Mouse (Mus musculus): Measurements from ENCODE around the gene Dstyk. TPM values are rescaled to one million over a fixed set of nuclear protein-coding genes. Genes with fewer than 3 reads are reported as not detected.

Gene Dstyk
- total RNA-seq, 2 experiments from 2014 or later, result 35.5 to 38.0 TPM

DNA sequence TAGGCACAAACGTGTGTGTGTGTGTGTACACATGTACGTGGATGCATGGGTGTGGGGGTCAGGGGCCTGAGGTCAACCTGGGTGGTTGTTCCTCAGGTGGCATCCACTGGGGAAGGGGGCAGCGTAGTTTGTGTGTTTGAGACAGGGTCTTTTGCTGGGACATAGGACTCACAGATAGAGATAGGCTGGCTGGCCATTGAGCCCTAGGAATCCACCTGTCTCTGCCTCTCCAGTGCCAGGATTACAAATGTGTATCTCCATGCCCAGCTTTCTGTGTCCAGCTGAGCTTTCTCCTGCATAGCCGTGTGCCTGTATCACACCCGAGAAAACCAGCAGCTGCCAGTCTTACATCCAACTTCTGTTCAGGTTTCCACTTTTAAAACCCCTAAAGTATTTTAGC is 92.4 kb downstream of the Dstyk start:
- DNase-seq (ENCODE audit: low spot score in 2 of 2), result no peak

DNA sequence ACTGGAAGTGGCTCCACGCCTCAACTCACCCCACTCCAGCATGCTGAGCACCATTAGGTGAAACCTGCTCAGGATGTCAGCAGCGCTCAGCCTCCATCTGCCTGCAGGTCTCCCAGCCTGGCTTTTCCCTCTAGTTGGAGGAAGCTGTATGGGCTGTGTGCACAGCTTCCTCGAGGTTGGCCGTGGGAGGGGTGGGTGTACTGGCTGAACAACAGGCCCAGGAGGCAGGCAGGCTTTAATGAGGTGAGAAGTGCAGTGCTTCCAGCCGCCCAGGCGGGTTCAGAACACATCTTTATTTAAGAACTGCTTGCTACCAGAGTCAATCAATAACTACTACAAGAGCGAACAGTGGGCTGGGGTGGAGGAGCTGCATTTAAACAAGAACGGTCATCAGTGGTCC is 94.2 kb downstream of the Dstyk start:
- DNase-seq (ENCODE audit: low spot score in 2 of 2), result no peak

DNA sequence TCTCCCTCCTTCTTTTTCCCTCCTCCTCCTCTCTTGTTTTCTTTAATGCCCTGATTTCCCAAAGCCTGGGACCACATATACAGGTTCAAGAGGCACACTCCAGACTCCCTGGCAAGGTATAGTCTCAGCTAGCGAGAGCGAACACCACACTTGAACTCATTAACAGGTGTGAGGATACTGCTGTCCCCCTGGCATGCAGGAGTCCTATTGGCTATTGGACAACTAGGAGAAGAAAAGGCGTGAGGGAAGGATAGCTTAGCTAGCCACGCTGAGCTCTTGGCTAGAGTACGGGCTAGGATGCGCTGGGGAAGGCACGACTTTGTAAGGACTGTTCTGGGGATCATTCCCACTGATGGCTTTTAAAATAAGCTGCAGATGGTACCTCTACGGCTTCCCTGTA is 94.8 kb downstream of the Dstyk start:
- DNase-seq (ENCODE audit: low spot score in 2 of 2), result no peak

DNA sequence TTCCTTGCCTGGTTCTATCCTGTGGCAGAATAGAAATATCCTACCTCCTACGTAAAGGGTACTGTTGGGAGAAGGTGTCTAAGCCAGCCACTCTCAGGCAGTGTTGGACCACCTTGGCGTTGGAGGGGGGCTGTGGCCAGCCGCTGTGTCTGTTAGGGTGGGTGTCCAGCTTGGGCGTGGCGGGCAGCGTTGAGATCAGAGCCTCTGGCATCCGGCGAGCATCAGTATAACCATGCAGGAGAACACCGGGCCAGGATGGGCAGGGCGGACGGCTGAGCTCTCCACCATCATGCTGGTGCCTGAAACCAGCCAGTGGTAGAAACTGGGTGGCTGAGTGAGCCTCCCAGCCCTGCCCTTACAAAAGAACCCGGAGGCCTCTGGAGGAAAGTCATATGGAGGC is 98.0 kb downstream of the Dstyk start:
- DNase-seq (ENCODE audit: low spot score in 2 of 2), result no peak

Other genes starting within 250 kb of the Dstyk start
- gene Lemd1, start 226.1 kb upstream of the Dstyk start, total RNA-seq (2021), result 1 to 10 TPM; 1.4 to 1.8 TPM
- gene AC124108.1, start 226.1 kb upstream of the Dstyk start, total RNA-seq (2021), result under 1 TPM; 0.91 to 0.97 TPM
- not detected for gene Gm10188, start 187.8 kb upstream of the Dstyk start, total RNA-seq (2021)
- 1 to 10 TPM; 5.7 to 6.8 TPM for gene Klhdc8a, start 118.9 kb upstream of the Dstyk start, total RNA-seq (2021)
- gene Nuak2, start 101.4 kb upstream of the Dstyk start, total RNA-seq (2021), result 1 to 10 TPM; 1.7 to 2.8 TPM
- gene Tmcc2, start 26.3 kb upstream of the Dstyk start, total RNA-seq (2021), result 100 to 1,000 TPM; 191 to 192 TPM
- 10 to 100 TPM; 39.2 to 45.2 TPM for gene Rbbp5, start 59.8 kb downstream of the Dstyk start, total RNA-seq (2021)
- gene Tmem81, start 88.7 kb downstream of the Dstyk start, total RNA-seq (2021), result 1 to 10 TPM; 2.7 to 4.0 TPM
- 10 to 100 TPM; 52.7 to 54.9 TPM for gene Cntn2, start 125.7 kb downstream of the Dstyk start, total RNA-seq (2021)

Data from layer of hippocampus, postnatal 14 days (tissue).